Mouse (Mus musculus): ENCODE data around the gene Msl2. TPM values are rescaled to one million over a fixed set of nuclear protein-coding genes. Genes with fewer than 3 reads are reported as not detected.

Gene Msl2
- total RNA-seq, 1 experiment: 21.3 TPM

GRCm38 (mm10) chr9:101101547-101101946 lies 27.6 kb downstream of the Msl2 start:
- H3K4me1 ChIP-seq (ENCODE audit: control insufficient read depth in 2 of 2, insufficient read depth in 2 of 2, low read length in 2 of 2, poor library complexity in 1 of 2): peaks cover 0 to 5% of the 10 kb centered on the region in 2 experiments; a peak in 1 of 4 replicates
- H3K9ac ChIP-seq (ENCODE audit: insufficient read depth, low read depth, low read length, poor library complexity, severe bottlenecking): peak overlapping the region; percentile 2; the same call in 1 of the 2 replicates
- peaks cover 11% of the 10 kb centered on the region for H3K36me3 ChIP-seq (ENCODE audit: control insufficient read depth, insufficient read depth, low read length, poor library complexity, severe bottlenecking)
- in situ Hi-C loops (cut with MboI; ENCODE audit: low sequenced_read_pairs in 2 of 2, unreplicated experiment in 2 of 2): no loop called here
- H3K27ac ChIP-seq (ENCODE audit: insufficient read depth, low read depth, low read length, poor library complexity, severe bottlenecking): no peak overlapping the region
- DNase-seq (ENCODE audit: low read depth, low spot score): no peak
- TF ChIP-seq ZNF384 (IDR thresholded peaks at IDR 0.05; ENCODE audit: low read depth, low read length) (no peak), ZC3H11A (IDR thresholded peaks at IDR 0.05; ENCODE audit: borderline replicate concordance, low read depth, low read length) (no peak), MAFK (IDR thresholded peaks at IDR 0.05; ENCODE audit: insufficient read depth, low read depth, low read length) (peak; percentile 80), CHD2 (IDR thresholded peaks at IDR 0.05; ENCODE audit: low read depth, low read length) (no peak)
- no peak overlapping the region for H3K4me3 ChIP-seq (ENCODE audit: insufficient read depth in 1 of 2, low read depth in 1 of 2, low read length in 2 of 2, poor library complexity in 1 of 2, severe bottlenecking in 1 of 2)
- H3K9me3 ChIP-seq (ENCODE audit: control insufficient read depth, insufficient read depth, low read depth, low read length): no peaks in the 10 kb centered on the region

DNA sequence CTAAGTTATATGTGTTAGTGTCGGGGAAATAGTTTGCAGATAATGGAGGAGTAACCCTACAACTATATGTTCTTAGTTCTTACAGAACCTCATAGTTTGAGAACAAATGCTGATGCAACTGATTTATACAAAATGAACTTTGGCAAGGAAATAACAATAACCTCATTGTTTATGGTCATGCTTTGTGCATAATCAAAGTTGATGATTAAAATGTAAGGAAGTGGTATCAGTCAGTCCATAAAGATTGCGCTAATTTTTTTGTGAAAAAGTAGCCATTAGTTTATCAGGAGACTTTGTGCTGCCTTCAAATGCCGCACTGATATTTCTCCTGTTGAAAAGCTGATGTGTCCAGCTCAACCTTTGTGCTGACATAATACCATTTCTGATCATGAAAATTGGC lies 28.4 kb downstream of the Msl2 start:
- H3K9me3 ChIP-seq (ENCODE audit: control insufficient read depth, insufficient read depth, low read depth, low read length): no peaks in the 10 kb centered on the region
- no peak for DNase-seq (ENCODE audit: low read depth, low spot score)
- H3K36me3 ChIP-seq (ENCODE audit: control insufficient read depth, insufficient read depth, low read length, poor library complexity, severe bottlenecking): peaks cover 11% of the 10 kb centered on the region
- TF ChIP-seq ZNF384 (IDR thresholded peaks at IDR 0.05; ENCODE audit: low read depth, low read length): no peak
- TF ChIP-seq HCFC1 (IDR thresholded peaks at IDR 0.05; ENCODE audit: borderline replicate concordance, insufficient read depth, low read length): no peak
- TF ChIP-seq ZC3H11A (IDR thresholded peaks at IDR 0.05; ENCODE audit: borderline replicate concordance, low read depth, low read length): no peak
- no peak for TF ChIP-seq CHD2 (IDR thresholded peaks at IDR 0.05; ENCODE audit: low read depth, low read length)
- TF ChIP-seq MAFK (IDR thresholded peaks at IDR 0.05; ENCODE audit: insufficient read depth, low read depth, low read length): no peak
- no peak overlapping the region for H3K4me3 ChIP-seq (ENCODE audit: insufficient read depth in 1 of 2, low read depth in 1 of 2, low read length in 2 of 2, poor library complexity in 1 of 2, severe bottlenecking in 1 of 2)
- in situ Hi-C loops (cut with MboI; ENCODE audit: low sequenced_read_pairs in 2 of 2, unreplicated experiment in 2 of 2): no loop called here
- no peak overlapping the region for H3K27ac ChIP-seq (ENCODE audit: insufficient read depth, low read depth, low read length, poor library complexity, severe bottlenecking)
- peaks cover 0 to 5% of the 10 kb centered on the region in 2 experiments; a peak in 1 of 4 replicates for H3K4me1 ChIP-seq (ENCODE audit: control insufficient read depth in 2 of 2, insufficient read depth in 2 of 2, low read length in 2 of 2, poor library complexity in 1 of 2)
- H3K9ac ChIP-seq (ENCODE audit: insufficient read depth, low read depth, low read length, poor library complexity, severe bottlenecking): no peak overlapping the region

DNA sequence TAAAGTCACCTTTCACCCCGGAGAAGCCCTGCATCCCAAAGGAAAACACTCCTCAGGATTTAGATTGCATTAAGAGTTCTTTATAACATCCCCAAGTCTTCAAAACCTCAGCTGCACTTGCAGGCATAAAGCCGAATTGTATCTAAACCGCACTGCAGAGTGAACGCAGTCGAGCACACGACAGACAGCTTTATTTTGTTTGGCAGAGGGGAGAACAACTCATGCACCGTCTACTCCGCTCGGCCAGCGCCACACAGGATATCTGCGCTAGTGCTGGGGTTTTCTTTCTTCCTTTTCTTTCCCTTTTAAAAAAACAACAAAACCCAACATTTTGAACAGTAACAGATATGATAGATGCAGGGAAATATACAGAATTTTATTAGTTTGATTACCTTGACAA lies 31.0 kb downstream of the Msl2 start:
- TF ChIP-seq ZNF384 (IDR thresholded peaks at IDR 0.05; ENCODE audit: low read depth, low read length): no peak
- TF ChIP-seq CHD2 (IDR thresholded peaks at IDR 0.05; ENCODE audit: low read depth, low read length): no peak
- TF ChIP-seq HCFC1 (IDR thresholded peaks at IDR 0.05; ENCODE audit: borderline replicate concordance, insufficient read depth, low read length): no peak
- Histone ChIP-seq H3K4me1 (ENCODE audit: control insufficient read depth in 2 of 2, insufficient read depth in 2 of 2, low read length in 2 of 2, poor library complexity in 1 of 2) (0 out of 4 replicates have a peak, but pooled peaks cover 0 to 2% of the 10 kb centered on the region in 2 experiments), H3K9ac (ENCODE audit: insufficient read depth, low read depth, low read length, poor library complexity, severe bottlenecking) (no peak overlapping the region), H3K27ac (ENCODE audit: insufficient read depth, low read depth, low read length, poor library complexity, severe bottlenecking) (no peak overlapping the region), H3K9me3 (ENCODE audit: control insufficient read depth, insufficient read depth, low read depth, low read length) (no peaks in the 10 kb centered on the region), H3K4me3 (ENCODE audit: insufficient read depth in 1 of 2, low read depth in 1 of 2, low read length in 2 of 2, poor library complexity in 1 of 2, severe bottlenecking in 1 of 2) (no peak overlapping the region), H3K36me3 (ENCODE audit: control insufficient read depth, insufficient read depth, low read length, poor library complexity, severe bottlenecking) (peaks cover 8% of the 10 kb centered on the region)
- in situ Hi-C loops (cut with MboI; ENCODE audit: low sequenced_read_pairs in 2 of 2, unreplicated experiment in 2 of 2): no loop called here
- DNase-seq (ENCODE audit: low read depth, low spot score): no peak

DNA sequence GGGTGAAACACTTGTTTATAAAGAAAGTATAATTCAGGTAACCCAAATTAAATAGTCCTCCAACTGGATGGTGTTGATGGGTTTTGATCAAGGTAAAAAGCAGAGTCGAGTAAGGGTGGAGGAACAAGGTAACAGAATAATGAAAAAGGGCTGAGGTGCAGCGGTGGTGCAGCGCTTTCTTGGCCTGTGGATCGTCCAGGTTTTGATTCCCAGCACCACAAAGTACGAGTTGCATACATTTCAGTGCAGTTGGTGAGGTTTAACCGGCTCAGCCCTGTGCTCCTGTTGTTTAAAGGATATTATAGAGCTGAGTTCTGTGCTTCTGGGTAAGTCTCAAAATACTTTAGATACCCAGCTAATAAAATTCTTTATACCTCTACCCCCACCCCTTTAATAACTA lies 31.8 kb downstream of the Msl2 start:
- H3K27ac ChIP-seq (ENCODE audit: insufficient read depth, low read depth, low read length, poor library complexity, severe bottlenecking): no peak overlapping the region
- TF ChIP-seq HCFC1 (IDR thresholded peaks at IDR 0.05; ENCODE audit: borderline replicate concordance, insufficient read depth, low read length) (no peak), MAFK (IDR thresholded peaks at IDR 0.05; ENCODE audit: insufficient read depth, low read depth, low read length) (no peak), ZNF384 (IDR thresholded peaks at IDR 0.05; ENCODE audit: low read depth, low read length) (no peak), ZC3H11A (IDR thresholded peaks at IDR 0.05; ENCODE audit: borderline replicate concordance, low read depth, low read length) (no peak), CHD2 (IDR thresholded peaks at IDR 0.05; ENCODE audit: low read depth, low read length) (no peak)
- no peak overlapping the region for H3K9ac ChIP-seq (ENCODE audit: insufficient read depth, low read depth, low read length, poor library complexity, severe bottlenecking)
- no peaks in the 10 kb centered on the region for H3K9me3 ChIP-seq (ENCODE audit: control insufficient read depth, insufficient read depth, low read depth, low read length)
- H3K4me3 ChIP-seq (ENCODE audit: insufficient read depth in 1 of 2, low read depth in 1 of 2, low read length in 2 of 2, poor library complexity in 1 of 2, severe bottlenecking in 1 of 2): no peak overlapping the region
- in situ Hi-C loops (cut with MboI; ENCODE audit: low sequenced_read_pairs in 2 of 2, unreplicated experiment in 2 of 2): no loop called here
- H3K4me1 ChIP-seq (ENCODE audit: control insufficient read depth in 2 of 2, insufficient read depth in 2 of 2, low read length in 2 of 2, poor library complexity in 1 of 2): 0 out of 4 replicates have a peak, but pooled peaks cover 0 to 2% of the 10 kb centered on the region in 2 experiments
- DNase-seq (ENCODE audit: low read depth, low spot score): no peak
- peaks cover 8% of the 10 kb centered on the region for H3K36me3 ChIP-seq (ENCODE audit: control insufficient read depth, insufficient read depth, low read length, poor library complexity, severe bottlenecking)

GRCm38 (mm10) chr9:101107386-101107785 lies 33.5 kb downstream of the Msl2 start:
- Histone ChIP-seq H3K9ac (ENCODE audit: insufficient read depth, low read depth, low read length, poor library complexity, severe bottlenecking) (no peak overlapping the region), H3K9me3 (ENCODE audit: control insufficient read depth, insufficient read depth, low read depth, low read length) (no peaks in the 10 kb centered on the region), H3K4me1 (ENCODE audit: control insufficient read depth in 2 of 2, insufficient read depth in 2 of 2, low read length in 2 of 2, poor library complexity in 1 of 2) (no peaks in the 10 kb centered on the region), H3K36me3 (ENCODE audit: control insufficient read depth, insufficient read depth, low read length, poor library complexity, severe bottlenecking) (peaks cover 2% of the 10 kb centered on the region), H3K27ac (ENCODE audit: insufficient read depth, low read depth, low read length, poor library complexity, severe bottlenecking) (no peak overlapping the region), H3K4me3 (ENCODE audit: insufficient read depth in 1 of 2, low read depth in 1 of 2, low read length in 2 of 2, poor library complexity in 1 of 2, severe bottlenecking in 1 of 2) (no peak overlapping the region)
- DNase-seq (ENCODE audit: low read depth, low spot score): no peak
- TF ChIP-seq HCFC1 (IDR thresholded peaks at IDR 0.05; ENCODE audit: borderline replicate concordance, insufficient read depth, low read length) (no peak), MAFK (IDR thresholded peaks at IDR 0.05; ENCODE audit: insufficient read depth, low read depth, low read length) (no peak), CHD2 (IDR thresholded peaks at IDR 0.05; ENCODE audit: low read depth, low read length) (no peak), ZNF384 (IDR thresholded peaks at IDR 0.05; ENCODE audit: low read depth, low read length) (no peak), ZC3H11A (IDR thresholded peaks at IDR 0.05; ENCODE audit: borderline replicate concordance, low read depth, low read length) (no peak)
- in situ Hi-C loops (cut with MboI; ENCODE audit: low sequenced_read_pairs in 2 of 2, unreplicated experiment in 2 of 2): no loop called here

Measured in ES-E14 (cell line).